Mouse (Mus musculus): Measurements from ENCODE around the gene Gm21964.

The Gm21964 gene

GRCm38 (mm10) chr8:110100907-110101306 is at the start of gene Gm21964:
Gm21964 (plus strand) TSS chr8:110101207.
- in situ Hi-C loops (cut with MboI; ENCODE audit: unreplicated experiment in 2 of 2), result no loop called here

GRCm38 (mm10) chr8:110051208-110051607 is 49.8 kb upstream of the Gm21964 start:
- in situ Hi-C loops (cut with MboI; ENCODE audit: unreplicated experiment in 2 of 2), result no loop called here

GRCm38 (mm10) chr8:110058207-110058606 is 42.8 kb upstream of the Gm21964 start:
- in situ Hi-C loops (cut with MboI; ENCODE audit: unreplicated experiment in 2 of 2), result no loop called here

- in situ Hi-C loops (cut with MboI; ENCODE audit: unreplicated experiment in 2 of 2), result no loop called here
These were observed 36.8 kb upstream of the Gm21964 start for GRCm38 (mm10) chr8:110064161-110064560.

- in situ Hi-C loops (cut with MboI; ENCODE audit: unreplicated experiment in 2 of 2), result no loop called here
These were observed 36.2 kb upstream of the Gm21964 start for GRCm38 (mm10) chr8:110064606-110065365.

GRCm38 (mm10) chr8:110065676-110066075 is 35.3 kb upstream of the Gm21964 start:
- in situ Hi-C loops (cut with MboI; ENCODE audit: unreplicated experiment in 2 of 2), result no loop called here

- in situ Hi-C loops (cut with MboI; ENCODE audit: unreplicated experiment in 2 of 2), result loop anchor here in 1 of 2 experiments (10.0 kb wide), 1 partner anchor 225 kb away; no protein-coding TSS in a partner anchor
These were observed 31.3 kb upstream of the Gm21964 start for GRCm38 (mm10) chr8:110069706-110070105.

GRCm38 (mm10) chr8:110071600-110071999 is 29.4 kb upstream of the Gm21964 start:
- in situ Hi-C loops (cut with MboI; ENCODE audit: unreplicated experiment in 2 of 2), result loop anchor here in 1 of 2 experiments (10.0 kb wide), 1 partner anchor 227 kb away; no protein-coding TSS in a partner anchor

GRCm38 (mm10) chr8:110074496-110074895 is 26.5 kb upstream of the Gm21964 start:
- in situ Hi-C loops (cut with MboI; ENCODE audit: unreplicated experiment in 2 of 2), result loop anchor here in 1 of 2 experiments (10.0 kb wide), 1 partner anchor 230 kb away; no protein-coding TSS in a partner anchor

- in situ Hi-C loops (cut with MboI; ENCODE audit: unreplicated experiment in 2 of 2), result loop anchor here in 1 of 2 experiments (10.0 kb wide), 1 partner anchor 235 kb away; no protein-coding TSS in a partner anchor
These were observed 21.5 kb upstream of the Gm21964 start, which contains the start of gene Zfp612 for GRCm38 (mm10) chr8:110079282-110080221. Zfp612 (plus strand) TSS chr8:110079746.

- in situ Hi-C loops (cut with MboI; ENCODE audit: unreplicated experiment in 2 of 2), result no loop called here
These were observed 18.4 kb upstream of the Gm21964 start for GRCm38 (mm10) chr8:110082416-110083105.

GRCm38 (mm10) chr8:110091869-110092268 is 9.1 kb upstream of the Gm21964 start:
- in situ Hi-C loops (cut with MboI; ENCODE audit: unreplicated experiment in 2 of 2), result no loop called here

GRCm38 (mm10) chr8:110101676-110102075 is 669 bp downstream of the Gm21964 start:
- in situ Hi-C loops (cut with MboI; ENCODE audit: unreplicated experiment in 2 of 2), result no loop called here

- in situ Hi-C loops (cut with MboI; ENCODE audit: unreplicated experiment in 2 of 2), result no loop called here
These were observed 1.6 kb downstream of the Gm21964 start, which contains the start of gene Gm17720 for GRCm38 (mm10) chr8:110102653-110103052. Gm17720 (minus strand) TSS chr8:110102753.

GRCm38 (mm10) chr8:110119715-110120114 is 18.7 kb downstream of the Gm21964 start:
- in situ Hi-C loops (cut with MboI; ENCODE audit: unreplicated experiment in 2 of 2), result no loop called here

GRCm38 (mm10) chr8:110130537-110130936 is 29.5 kb downstream of the Gm21964 start:
- in situ Hi-C loops (cut with MboI; ENCODE audit: unreplicated experiment in 2 of 2), result loop anchor here in 1 of 2 experiments (5.0 to 25.0 kb wide), 3 partner anchors 357 to 594 kb away; partner anchors contain the start of gene Mtss1l

GRCm38 (mm10) chr8:110134236-110134635 is 33.2 kb downstream of the Gm21964 start:
- in situ Hi-C loops (cut with MboI; ENCODE audit: unreplicated experiment in 2 of 2), result loop anchor here in 1 of 2 experiments (5.0 to 25.0 kb wide), 3 partner anchors 353 to 591 kb away; partner anchors contain the start of gene Mtss1l

- in situ Hi-C loops (cut with MboI; ENCODE audit: unreplicated experiment in 2 of 2), result loop anchor here in 1 of 2 experiments (10.0 to 25.0 kb wide), 2 partner anchors 352 to 589 kb away; partner anchors contain the start of gene Mtss1l
These were observed 34.5 kb downstream of the Gm21964 start for GRCm38 (mm10) chr8:110135515-110135914.

- in situ Hi-C loops (cut with MboI; ENCODE audit: unreplicated experiment in 2 of 2), result loop anchor here (5.0 to 25.0 kb wide), 2 partner anchors 347 to 462 kb away; no protein-coding TSS in a partner anchor
These were observed 39.1 kb downstream of the Gm21964 start for GRCm38 (mm10) chr8:110140156-110140555.

- in situ Hi-C loops (cut with MboI; ENCODE audit: unreplicated experiment in 2 of 2), result loop anchor here (5.0 to 25.0 kb wide), 2 partner anchors 347 to 462 kb away; no protein-coding TSS in a partner anchor
These were observed 39.8 kb downstream of the Gm21964 start for GRCm38 (mm10) chr8:110140770-110141169.
